Mouse (Mus musculus) cerebellum, adult 2 months (tissue): ENCODE data around the gene H3f3b.

Experiments
- CTCF ChIP-seq: fragments of 200-500 bp; IDR thresholded peaks from 2 replicates; pipeline ENCODE4 v1.5.1; 2011; ENCODE audit warnings: low read depth, mild to moderate bottlenecking, control low read depth, low read length, moderate library complexity, borderline replicate concordance; ENCODE audit not compliant: insufficient read depth
- POLR2A ChIP-seq: fragments of 200-500 bp; IDR thresholded peaks from 2 replicates; pipeline ENCODE4 v1.6.1; 2011; ENCODE audit warnings: low read length, control low read depth, borderline replicate concordance; ENCODE audit not compliant: insufficient read depth

DNA sequence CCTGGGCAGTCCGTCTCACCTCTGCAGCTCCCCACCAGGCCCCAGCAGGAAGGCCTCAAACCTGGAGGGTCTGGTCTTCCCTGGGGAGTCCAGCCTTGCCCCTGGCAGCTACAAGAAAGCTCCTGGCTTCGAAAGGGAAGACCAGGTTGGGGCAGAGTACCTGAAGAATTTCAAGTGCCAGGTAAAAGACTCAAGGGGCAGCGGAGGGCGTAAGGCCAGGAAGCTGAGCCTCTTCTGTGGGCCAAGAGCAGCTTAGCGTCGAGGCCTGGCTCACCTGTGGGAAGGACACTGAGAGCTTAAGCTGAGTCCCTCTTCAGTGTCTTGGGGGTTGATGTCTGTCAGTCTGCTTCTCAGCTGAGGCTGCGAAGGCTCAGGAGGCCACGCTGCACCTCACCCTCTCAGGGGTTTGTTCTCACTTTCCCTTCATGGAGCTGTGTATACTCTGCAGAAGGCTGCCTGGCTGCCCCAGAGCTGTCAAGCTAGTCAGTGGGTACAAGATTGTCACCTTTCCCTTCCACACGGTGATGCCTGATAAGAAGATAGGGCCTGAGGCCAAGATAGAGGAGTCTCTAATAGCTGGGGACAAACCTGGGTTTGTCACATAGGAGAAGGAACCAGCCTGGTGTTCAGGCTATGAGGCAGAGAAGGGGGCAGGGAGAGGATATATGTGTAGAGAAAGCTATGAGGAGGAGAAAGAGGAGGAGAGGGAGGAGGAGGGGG is 25.9 kb upstream of the H3f3b start:
- TF ChIP-seq CTCF (no peak), POLR2A (no peak)
